Mouse (Mus musculus) heart, embryonic 14.5 days (tissue): ENCODE measurements around the gene Fam192a. TPM values are rescaled to one million over a fixed set of nuclear protein-coding genes. Genes with fewer than 3 reads are reported as not detected.

Experiments
- ATAC-seq: fragments of 200-750 bp; cut with Nextera tagmentation; 2 replicates; pipeline ENCODE4 v1.8.0; 2017; ENCODE audit warnings: low read depth, moderate TSS enrichment; ENCODE audit not compliant: insufficient number of reproducible peaks, insufficient read depth, low FRiP score
- H3K27ac ChIP-seq, 2 experiments: fragments of 200-500 bp in 1 of 2; fragments of 300-500 bp in 1 of 2; sonication (generic) in 1 of 2; replicated peaks in 1 of 2; 2 replicates each; pipeline ENCODE4 v1.5.1; 2012 to 2014; ENCODE audit warnings: low read depth in 2 of 2, low read length in 2 of 2, control low read depth in 1 of 2, mild to moderate bottlenecking in 1 of 2, mixed read lengths in 1 of 2; ENCODE audit not compliant: control insufficient read depth in 1 of 2, insufficient read depth in 1 of 2
- H3K27me3 ChIP-seq: fragments of 300-500 bp; sonication (generic); 2 replicates; pipeline ENCODE4 v1.6.1; 2014; ENCODE audit warnings: mild to moderate bottlenecking, low read length, control low read depth; ENCODE audit not compliant: control insufficient read depth, insufficient read depth
- H3K36me3 ChIP-seq: fragments of 300-500 bp; sonication (generic); 2 replicates; pipeline ENCODE4 v1.6.1; 2014; ENCODE audit warnings: mild to moderate bottlenecking, control low read depth, low read length, mixed read lengths; ENCODE audit not compliant: control insufficient read depth, insufficient read depth
- H3K4me1 ChIP-seq, 2 experiments: fragments of 200-500 bp in 1 of 2; fragments of 300-500 bp in 1 of 2; sonication (generic) in 1 of 2; 2 replicates each; pipeline ENCODE4 v1.6.1; 2012 to 2014; ENCODE audit warnings: low read length in 2 of 2, control low read depth in 1 of 2, mixed read lengths in 1 of 2; ENCODE audit not compliant: control insufficient read depth in 2 of 2, insufficient read depth in 2 of 2
- H3K4me2 ChIP-seq: fragments of 300-500 bp; sonication (generic); 2 replicates; pipeline ENCODE4 v1.6.1; 2014; ENCODE audit warnings: mild to moderate bottlenecking, low read length
- H3K4me3 ChIP-seq, 2 experiments: fragments of 200-500 bp in 1 of 2; fragments of 300-500 bp in 1 of 2; sonication (generic) in 1 of 2; 2 replicates each; pipeline ENCODE4 v1.5.1; 2012 to 2014; ENCODE audit warnings: low read length in 2 of 2, mild to moderate bottlenecking in 2 of 2, control low read depth in 1 of 2, low read depth in 1 of 2, moderate library complexity in 1 of 2; ENCODE audit not compliant: control insufficient read depth in 1 of 2, insufficient read depth in 1 of 2
- H3K9ac ChIP-seq: fragments of 300-500 bp; sonication (generic); 2 replicates; pipeline ENCODE4 v1.6.1; 2014; ENCODE audit warnings: mild to moderate bottlenecking, low read length
- H3K9me3 ChIP-seq: fragments of 300-500 bp; sonication (generic); 2 replicates; pipeline ENCODE4 v1.6.1; 2016; ENCODE audit warnings: low read length, control low read depth; ENCODE audit not compliant: control insufficient read depth
- WGBS: fragments of 180-500 bp; shearing (Covaris S2); extraction: QIAGEN DNeasy Blood & Tissue Kit; methylation state at CpG from one replicate; pipeline ENCODE4 v1.1.7; 2014; 5-methylcytosine and 5-hydroxymethylcytosine counted together
- polyA plus RNA-seq: library from polyadenylated mRNA; unstranded; fragments of >200 nt; fragmentation: Nextera tagmentation; extraction: Ambion mirVana; gene quantifications from 2 replicates; pipeline ENCODE4 v1.2.1, GENCODE M21; 2014

Gene Fam192a
- polyA plus RNA-seq, 1 experiment from 2014 or later, result 38.6 TPM

DNA sequence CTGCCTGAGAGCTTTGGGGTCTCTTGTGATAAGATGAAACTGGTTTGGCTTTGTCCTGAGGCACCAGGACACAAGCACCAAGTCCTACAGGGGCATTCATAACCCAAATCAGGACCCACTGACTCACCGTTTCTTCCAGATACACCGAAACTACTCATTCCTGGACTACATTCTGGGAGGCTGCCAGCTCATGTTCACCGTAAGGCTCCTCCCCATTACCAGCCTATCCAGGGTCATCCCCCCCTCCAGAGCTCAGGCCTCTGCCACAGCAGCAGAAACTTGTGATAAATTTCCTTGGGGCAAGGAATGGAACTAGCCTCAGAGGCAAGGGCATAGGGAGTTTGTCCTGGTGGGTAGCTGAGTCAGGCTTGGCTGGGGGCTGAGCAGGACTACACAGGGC is 44.5 kb downstream of the Fam192a start:
- Histone ChIP-seq H3K27ac (no peak overlapping the region), H3K27me3 (no peaks in the 10 kb centered on the region), H3K36me3 (no peaks in the 10 kb centered on the region), H3K4me3 (no peak overlapping the region), H3K9ac (no peak overlapping the region), H3K4me1 (no peaks in the 10 kb centered on the region), H3K4me2 (no peak overlapping the region), H3K9me3 (no peaks in the 10 kb centered on the region)
- 57% methylated on average over 3 of the region's 3 CpGs for WGBS
- ATAC-seq, result no peak

DNA sequence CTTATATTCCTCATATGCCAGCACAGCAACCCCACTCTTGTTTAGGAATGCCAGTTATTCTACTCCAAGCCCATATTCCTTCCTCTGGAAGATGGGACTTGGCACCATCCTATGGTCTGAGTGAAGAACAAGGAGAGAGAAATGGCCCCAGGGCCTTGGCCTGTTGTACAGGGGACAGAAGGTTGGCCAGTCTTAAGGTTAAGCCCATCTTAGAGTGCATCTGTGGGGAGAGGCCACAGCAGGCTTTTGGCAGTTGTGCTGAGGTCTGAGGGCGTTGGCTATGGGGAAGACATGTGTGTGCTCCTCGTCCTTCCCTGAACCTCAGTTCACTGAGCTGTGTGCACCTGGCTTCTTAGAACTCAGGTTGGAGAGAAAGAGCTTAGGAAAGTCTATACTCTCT is 49.1 kb downstream of the Fam192a start:
- no peak overlapping the region for H3K9ac ChIP-seq
- no peaks in the 10 kb centered on the region for H3K9me3 ChIP-seq
- H3K4me3 ChIP-seq, result no peak overlapping the region
- H3K36me3 ChIP-seq, result no peaks in the 10 kb centered on the region
- H3K27ac ChIP-seq, result no peak overlapping the region
- 82% methylated on average over 2 of the region's 2 CpGs for WGBS
- H3K4me2 ChIP-seq, result no peak overlapping the region
- no peaks in the 10 kb centered on the region for H3K27me3 ChIP-seq
- peaks cover 6 to 18% of the 10 kb centered on the region in 2 experiments for H3K4me1 ChIP-seq
- no peak for ATAC-seq

- H3K4me3 ChIP-seq, result no peak overlapping the region
- H3K27me3 ChIP-seq, result no peaks in the 10 kb centered on the region
- H3K9me3 ChIP-seq, result no peaks in the 10 kb centered on the region
- H3K9ac ChIP-seq, result no peak overlapping the region
- H3K4me2 ChIP-seq, result no peak overlapping the region
- no peaks in the 10 kb centered on the region for H3K36me3 ChIP-seq
- H3K27ac ChIP-seq, result no peak overlapping the region
- peaks cover 6 to 18% of the 10 kb centered on the region in 2 experiments for H3K4me1 ChIP-seq
- 57% methylated on average over 17 of the region's 17 CpGs for WGBS
- no peak for ATAC-seq
Measured at GRCm38 (mm10) chr8:94551471-94552422, 50.0 kb downstream of the Fam192a start.

- no peaks in the 10 kb centered on the region for H3K9me3 ChIP-seq
- H3K4me3 ChIP-seq, result no peak overlapping the region
- H3K27ac ChIP-seq, result 0 out of 4 replicates have a peak overlapping the region, but pooled peaks of 1 of the 2 experiments have one; percentile 7
- ATAC-seq, result no peak
- 42% methylated on average over 5 of the region's 5 CpGs for WGBS
- H3K36me3 ChIP-seq, result no peaks in the 10 kb centered on the region
- H3K9ac ChIP-seq, result no peak overlapping the region
- H3K4me2 ChIP-seq, result no peak overlapping the region
- peaks cover 6 to 18% of the 10 kb centered on the region in 2 experiments for H3K4me1 ChIP-seq
- H3K27me3 ChIP-seq, result no peaks in the 10 kb centered on the region
Measured at GRCm38 (mm10) chr8:94549998-94550397, 51.8 kb downstream of the Fam192a start.

DNA sequence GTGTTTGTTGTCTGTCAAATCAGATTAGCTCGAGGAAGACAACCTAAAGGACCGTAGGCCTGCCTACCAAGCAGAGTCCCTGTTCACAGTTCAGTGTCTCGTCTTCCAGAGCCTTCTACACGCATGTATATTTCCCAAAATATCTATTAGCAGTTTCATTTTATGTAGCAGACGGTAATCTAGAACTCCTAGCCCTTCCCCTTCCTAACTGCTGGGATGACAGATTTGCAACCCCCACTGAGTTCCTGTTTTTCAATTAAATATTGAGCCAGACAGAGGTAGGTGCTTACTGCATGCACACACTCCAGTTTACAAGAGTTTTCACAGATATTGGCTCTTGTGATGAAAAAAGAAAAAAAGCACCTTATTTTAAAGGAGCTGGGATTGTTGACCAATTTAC is 52.3 kb downstream of the Fam192a start:
- Histone ChIP-seq H3K9ac (no peak overlapping the region), H3K27ac (no peak overlapping the region), H3K27me3 (no peaks in the 10 kb centered on the region), H3K4me3 (no peak overlapping the region), H3K4me1 (peaks cover 6 to 18% of the 10 kb centered on the region in 2 experiments), H3K9me3 (no peaks in the 10 kb centered on the region), H3K4me2 (no peak overlapping the region), H3K36me3 (no peaks in the 10 kb centered on the region)
- no peak for ATAC-seq
- 50% methylated on average over 5 of the region's 5 CpGs for WGBS

DNA sequence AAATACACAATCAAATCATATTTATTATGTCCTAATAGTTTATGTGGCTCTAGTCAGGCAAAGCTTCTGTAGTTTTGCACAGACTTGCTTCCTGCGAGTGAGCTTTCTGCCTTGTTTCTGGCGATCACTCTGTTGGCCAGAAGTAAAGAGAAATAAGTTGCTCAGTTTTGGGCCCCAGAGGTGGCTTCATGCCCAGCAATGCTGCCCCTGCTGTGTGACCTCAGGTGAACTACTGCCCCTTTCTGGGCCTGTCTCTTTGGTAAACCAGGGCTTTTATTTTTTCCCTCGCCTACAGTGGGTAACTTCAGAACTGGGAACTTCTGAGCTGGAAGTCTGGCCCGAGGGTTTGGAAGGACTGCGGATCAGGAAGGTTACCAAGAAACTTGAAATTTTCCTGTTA is 52.8 kb downstream of the Fam192a start:
- Histone ChIP-seq H3K9ac (no peak overlapping the region), H3K27ac (no peak overlapping the region), H3K27me3 (no peaks in the 10 kb centered on the region), H3K4me2 (no peak overlapping the region), H3K4me3 (no peak overlapping the region), H3K9me3 (no peaks in the 10 kb centered on the region), H3K36me3 (no peaks in the 10 kb centered on the region), H3K4me1 (peaks cover 6 to 18% of the 10 kb centered on the region in 2 experiments)
- WGBS, result 76% methylated on average over 5 of the region's 5 CpGs
- no peak for ATAC-seq

GRCm38 (mm10) chr8:94543981-94544380 is 57.8 kb downstream of the Fam192a start:
- Histone ChIP-seq H3K4me1 (peaks cover 0 to 4% of the 10 kb centered on the region in 2 experiments; a peak in 1 of 4 replicates), H3K27me3 (no peaks in the 10 kb centered on the region), H3K4me2 (no peak overlapping the region), H3K9ac (no peak overlapping the region), H3K4me3 (no peak overlapping the region), H3K9me3 (no peaks in the 10 kb centered on the region), H3K36me3 (no peaks in the 10 kb centered on the region), H3K27ac (no peak overlapping the region)
- 57% methylated on average over 8 of the region's 8 CpGs for WGBS
- no peak for ATAC-seq
